Mouse (Mus musculus): ENCODE measurements around the gene Tmbim4. TPM values are rescaled to one million over a fixed set of nuclear protein-coding genes. Genes with fewer than 3 reads are reported as not detected.

The Tmbim4 gene
- total RNA-seq, 2 experiments from 2014 or later, result 63.4 to 66.4 TPM

Other genes starting within 250 kb of the Tmbim4 start
- 1 to 10 TPM; 3.7 to 4.7 TPM for gene Helb, start 88.6 kb upstream of the Tmbim4 start, total RNA-seq (2021)
- under 1 TPM; 0.41 to 0.42 TPM for gene Irak3, start 540 bp downstream of the Tmbim4 start, total RNA-seq (2021)
- gene Llph, start 25.5 kb downstream of the Tmbim4 start, total RNA-seq (2021), result 10 to 100 TPM; 18.3 to 20.5 TPM